Mouse (Mus musculus) gastrocnemius, postnatal 4 days (tissue): Measurements from ENCODE around the gene Scamp3. TPM values are rescaled to one million over a fixed set of nuclear protein-coding genes. Genes with fewer than 3 reads are reported as not detected.

Experiments
- DNase-seq, 2 experiments: peaks; one replicate each; pipeline ENCODE4 v3.0.0; 2021 to 2022; ENCODE audit warnings: low spot score in 2 of 2, mixed read lengths in 2 of 2
- microRNA-seq: library from miRNA; unstranded; fragments of <30 nt; microRNA quantifications from one replicate; pipeline ENCODE4 v1.2.0, GENCODE M21; 2021
- total RNA-seq, 2 experiments: library from RNA; stranded (reverse); gene quantifications; 2 replicates each; pipeline ENCODE4 v1.2.3; 2021

The Scamp3 gene
- total RNA-seq, 2 experiments from 2014 or later, result 41.8 to 43.1 TPM

DNA sequence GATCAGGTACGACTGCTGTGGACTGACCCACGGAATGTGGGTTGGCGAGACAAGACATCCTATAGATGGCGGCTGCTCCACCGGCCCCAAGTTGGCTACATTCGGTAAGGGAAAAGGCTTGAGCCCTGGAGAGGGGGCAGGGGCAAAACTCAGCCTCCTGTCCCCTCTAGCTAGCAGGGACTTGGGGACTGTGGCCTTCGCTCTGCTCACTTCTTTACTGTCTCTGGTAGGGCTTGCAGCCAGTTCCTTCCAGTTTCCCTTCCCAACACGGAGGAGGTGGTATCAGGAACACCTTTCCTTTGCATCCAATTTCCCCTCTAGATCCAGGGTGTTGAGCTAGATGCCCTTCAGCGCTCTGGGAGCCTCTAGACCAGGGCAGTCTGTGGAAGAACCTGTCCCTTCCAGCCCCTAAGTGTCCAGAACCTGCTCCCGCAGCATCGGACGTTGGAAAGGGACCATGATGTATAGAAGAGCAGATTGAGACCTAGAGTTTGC is 48.1 kb downstream of the Scamp3 start:
- no peak for DNase-seq

- DNase-seq, result no peak
These were observed 48.6 kb downstream of the Scamp3 start for GRCm38 (mm10) chr3:89225918-89226317.

GRCm38 (mm10) chr3:89226361-89226760 is 49.1 kb downstream of the Scamp3 start:
- no peak for DNase-seq

DNA sequence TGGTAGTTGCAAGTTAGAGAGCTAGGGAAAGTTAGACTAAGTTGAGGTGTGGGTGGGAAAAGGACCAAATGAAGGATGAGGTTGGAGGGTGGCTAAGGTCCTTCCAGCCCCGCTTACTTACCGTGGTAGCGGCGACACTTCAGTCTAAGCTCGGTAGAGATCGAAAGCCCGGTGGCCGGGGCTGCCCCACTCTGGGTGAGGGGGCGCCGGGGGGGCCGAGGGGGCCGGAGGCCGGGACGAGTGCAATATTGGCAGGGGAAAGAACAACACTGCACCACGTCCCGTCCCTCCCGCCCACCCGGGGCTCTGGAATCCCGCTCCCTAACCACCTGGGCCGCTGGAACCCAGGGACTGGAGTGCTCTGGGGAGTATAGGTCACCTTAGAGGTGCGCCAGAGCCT is 49.6 kb downstream of the Scamp3 start, which contains the start of gene Mtx1:
Mtx1 (minus strand) TSS at position 189 of the 400 bp plus-strand sequence.
- no peak for DNase-seq

GRCm38 (mm10) chr3:89227307-89228179 is 50.3 kb downstream of the Scamp3 start:
- peak in 1 of 2 experiments; percentile 70 for DNase-seq

- DNase-seq, result peak; percentile 72 to 85
These were observed 50.9 kb downstream of the Scamp3 start for GRCm38 (mm10) chr3:89228180-89228549.

GRCm38 (mm10) chr3:89228836-89229235 is 51.6 kb downstream of the Scamp3 start, which contains the start of gene Muc1:
Gene Muc1 (plus strand): TSS chr3:89229057.
- DNase-seq, result no peak

GRCm38 (mm10) chr3:89229276-89229675 is 52.0 kb downstream of the Scamp3 start:
- DNase-seq, result no peak

- DNase-seq, result no peak
These were observed 53.3 kb downstream of the Scamp3 start for GRCm38 (mm10) chr3:89230561-89230960.

DNA sequence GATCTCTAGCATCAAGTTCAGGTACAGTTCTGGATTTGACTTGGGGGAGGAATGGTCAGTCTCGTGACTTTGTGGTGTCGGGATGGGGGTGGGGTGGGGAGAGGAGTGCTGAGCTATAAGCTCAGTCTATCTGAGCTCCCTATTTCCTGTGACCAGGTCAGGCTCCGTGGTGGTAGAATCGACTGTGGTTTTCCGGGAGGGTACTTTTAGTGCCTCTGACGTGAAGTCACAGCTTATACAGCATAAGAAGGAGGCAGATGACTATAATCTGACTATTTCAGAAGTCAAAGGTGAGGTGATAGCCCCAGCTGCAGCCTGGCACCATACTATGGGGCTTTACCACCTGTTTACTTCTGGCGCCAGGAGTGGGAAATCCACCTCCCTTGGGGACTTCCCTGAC is 54.1 kb downstream of the Scamp3 start:
- no peak for DNase-seq

DNA sequence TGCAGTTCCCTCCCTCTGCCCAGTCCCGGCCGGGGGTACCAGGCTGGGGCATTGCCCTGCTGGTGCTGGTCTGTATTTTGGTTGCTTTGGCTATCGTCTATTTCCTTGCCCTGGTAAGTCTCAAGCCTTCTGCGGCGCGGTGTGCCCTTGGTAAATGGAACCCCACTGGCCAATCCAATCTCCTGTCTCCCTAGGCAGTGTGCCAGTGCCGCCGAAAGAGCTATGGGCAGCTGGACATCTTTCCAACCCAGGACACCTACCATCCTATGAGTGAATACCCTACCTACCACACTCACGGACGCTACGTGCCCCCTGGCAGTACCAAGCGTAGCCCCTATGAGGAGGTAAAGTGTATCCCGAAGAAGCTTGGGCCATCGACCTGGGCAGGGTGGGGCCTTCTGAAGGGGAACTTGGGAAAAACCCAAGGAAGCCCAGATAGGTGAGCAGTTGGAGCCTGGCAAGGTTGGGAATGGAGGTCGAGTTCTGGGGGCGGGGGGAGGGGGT is 54.6 kb downstream of the Scamp3 start:
- DNase-seq, result no peak

Small RNAs within 50 kb of the gene (microRNA-seq; reads per million reads assigned to microRNA genes)
- 7.2 reads per million, percentile 22 among the genes with 10 or more reads in this experiment for gene Mir92b

Other genes starting within 250 kb of the Scamp3 start
- 10 to 100 TPM; 37.8 to 41.8 TPM for gene Ash1l, start 226.9 kb upstream of the Scamp3 start, total RNA-seq
- 10 to 100 TPM; 72.7 to 75.8 TPM for gene Dap3, start 226.3 kb upstream of the Scamp3 start, total RNA-seq
- gene Rusc1, start 84.2 kb upstream of the Scamp3 start, total RNA-seq, result 10 to 100 TPM; 13.3 to 14.0 TPM
- not detected for gene Gm43738, start 76.4 kb upstream of the Scamp3 start, total RNA-seq
- gene Fdps, start 75.5 kb upstream of the Scamp3 start, total RNA-seq, result 10 to 100 TPM; 61.4 to 80.2 TPM
- 1 to 10 TPM in 1 of 2 experiments, not detected in 1; 1.1 TPM for gene Pklr, start 41.3 kb upstream of the Scamp3 start, total RNA-seq
- under 1 TPM; 0.39 to 0.91 TPM for gene Hcn3, start 17.3 kb upstream of the Scamp3 start, total RNA-seq
- 10 to 100 TPM; 31.1 to 39.0 TPM for gene Clk2, start 12.7 kb upstream of the Scamp3 start, total RNA-seq
- 10 to 100 TPM; 19.2 to 22.1 TPM for gene Fam189b, start 5.7 kb downstream of the Scamp3 start, total RNA-seq
- gene Gba, start 25.5 kb downstream of the Scamp3 start, total RNA-seq, result 10 to 100 TPM; 30.9 to 32.2 TPM
- 100 to 1,000 TPM; 142 to 158 TPM for gene Thbs3, start 37.7 kb downstream of the Scamp3 start, total RNA-seq
- gene Mtx1, start 49.6 kb downstream of the Scamp3 start, total RNA-seq, result 10 to 100 TPM; 80.7 to 95.1 TPM
- 1 to 10 TPM in 1 of 2 experiments, under 1 TPM in 1; 0.57 to 1.5 TPM for gene Muc1, start 51.6 kb downstream of the Scamp3 start, total RNA-seq
- gene Krtcap2, start 68.5 kb downstream of the Scamp3 start, total RNA-seq, result 100 to 1,000 TPM in 1 of 2 experiments, 10 to 100 TPM in 1; 99.9 to 117 TPM
- under 1 TPM; 0.73 to 0.83 TPM for gene Trim46, start 68.8 kb downstream of the Scamp3 start, total RNA-seq
- gene Dpm3, start 81.9 kb downstream of the Scamp3 start, total RNA-seq, result 10 to 100 TPM; 61.2 to 62.8 TPM
- 10 to 100 TPM; 31.7 to 37.7 TPM for gene Slc50a1, start 93.1 kb downstream of the Scamp3 start, total RNA-seq
- 10 to 100 TPM; 20.4 to 21.8 TPM for gene Efna1, start 103.7 kb downstream of the Scamp3 start, total RNA-seq
- not detected for gene Efna3, start 145.5 kb downstream of the Scamp3 start, total RNA-seq
- 1 to 10 TPM; 2.6 to 2.8 TPM for gene Efna4, start 160.6 kb downstream of the Scamp3 start, total RNA-seq
- gene Adam15, start 172.5 kb downstream of the Scamp3 start, total RNA-seq, result 10 to 100 TPM; 54.6 to 55.8 TPM
- under 1 TPM; 0.12 to 0.16 TPM for gene Dcst2, start 184.5 kb downstream of the Scamp3 start, total RNA-seq
- under 1 TPM; 0.27 to 0.34 TPM for gene Dcst1, start 187.8 kb downstream of the Scamp3 start, total RNA-seq
- gene Zbtb7b, start 217.3 kb downstream of the Scamp3 start, total RNA-seq, result 10 to 100 TPM; 14.1 to 23.9 TPM
- gene Lenep, start 225.3 kb downstream of the Scamp3 start, total RNA-seq, result under 1 TPM in 1 of 2 experiments, not detected in 1; 0.83 TPM
- gene Flad1, start 234.4 kb downstream of the Scamp3 start, total RNA-seq, result 10 to 100 TPM; 21.9 to 27.2 TPM
- 10 to 100 TPM; 35.7 to 44.5 TPM for gene Cks1b, start 240.9 kb downstream of the Scamp3 start, total RNA-seq
- gene Shc1, start 241.0 kb downstream of the Scamp3 start, total RNA-seq, result 10 to 100 TPM; 73.1 to 80.6 TPM